Mouse (Mus musculus): ENCODE data around the gene 1110032A03Rik.
A peak's percentile ranks its signal among the peaks of the same experiment; 100 is the strongest.

1110032A03Rik gene

DNA sequence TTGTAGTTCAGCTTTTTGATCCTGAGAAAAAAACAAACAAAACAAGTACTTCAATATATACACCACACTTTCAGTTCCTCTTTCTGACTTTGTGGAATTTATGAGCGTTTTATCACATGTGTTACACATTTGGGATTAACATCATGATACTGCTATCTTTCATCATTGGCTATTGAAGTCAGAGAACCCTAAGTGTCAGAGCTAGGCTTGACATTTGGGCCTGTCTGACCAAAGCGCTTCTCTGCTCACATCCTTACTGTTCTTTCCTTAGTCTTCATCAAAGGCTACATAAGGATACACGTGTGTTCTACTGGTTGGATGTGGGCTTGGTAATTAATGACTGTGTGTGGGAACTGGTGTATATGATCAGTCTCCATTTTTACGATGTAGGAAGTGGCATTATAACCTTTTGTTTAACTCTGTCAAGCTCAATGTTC, 1.3 kb downstream of the 1110032A03Rik start:
- DNase-seq (ENCODE audit: inconsistent ontology term): no peak

DNA sequence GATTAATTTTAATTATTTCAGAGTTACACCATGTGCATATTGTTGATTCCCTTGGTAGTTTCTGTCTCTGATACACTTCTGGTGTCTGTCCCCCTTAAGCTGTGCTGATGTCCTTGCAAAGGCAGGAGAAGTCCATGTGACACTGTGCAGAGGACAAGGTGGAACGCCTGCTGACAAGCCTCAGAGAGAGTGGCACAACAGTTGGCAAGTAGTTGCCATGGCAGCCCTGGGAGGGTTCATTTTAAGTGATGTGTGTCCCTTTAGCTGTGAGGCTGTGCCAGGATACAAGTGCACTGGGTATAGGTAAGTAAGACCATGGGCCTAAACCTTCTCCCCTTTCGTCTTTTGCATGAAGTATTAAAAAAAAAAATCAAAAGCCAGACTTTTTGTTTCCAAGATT, 5.3 kb downstream of the 1110032A03Rik start:
- DNase-seq (ENCODE audit: inconsistent ontology term): no peak

DNA sequence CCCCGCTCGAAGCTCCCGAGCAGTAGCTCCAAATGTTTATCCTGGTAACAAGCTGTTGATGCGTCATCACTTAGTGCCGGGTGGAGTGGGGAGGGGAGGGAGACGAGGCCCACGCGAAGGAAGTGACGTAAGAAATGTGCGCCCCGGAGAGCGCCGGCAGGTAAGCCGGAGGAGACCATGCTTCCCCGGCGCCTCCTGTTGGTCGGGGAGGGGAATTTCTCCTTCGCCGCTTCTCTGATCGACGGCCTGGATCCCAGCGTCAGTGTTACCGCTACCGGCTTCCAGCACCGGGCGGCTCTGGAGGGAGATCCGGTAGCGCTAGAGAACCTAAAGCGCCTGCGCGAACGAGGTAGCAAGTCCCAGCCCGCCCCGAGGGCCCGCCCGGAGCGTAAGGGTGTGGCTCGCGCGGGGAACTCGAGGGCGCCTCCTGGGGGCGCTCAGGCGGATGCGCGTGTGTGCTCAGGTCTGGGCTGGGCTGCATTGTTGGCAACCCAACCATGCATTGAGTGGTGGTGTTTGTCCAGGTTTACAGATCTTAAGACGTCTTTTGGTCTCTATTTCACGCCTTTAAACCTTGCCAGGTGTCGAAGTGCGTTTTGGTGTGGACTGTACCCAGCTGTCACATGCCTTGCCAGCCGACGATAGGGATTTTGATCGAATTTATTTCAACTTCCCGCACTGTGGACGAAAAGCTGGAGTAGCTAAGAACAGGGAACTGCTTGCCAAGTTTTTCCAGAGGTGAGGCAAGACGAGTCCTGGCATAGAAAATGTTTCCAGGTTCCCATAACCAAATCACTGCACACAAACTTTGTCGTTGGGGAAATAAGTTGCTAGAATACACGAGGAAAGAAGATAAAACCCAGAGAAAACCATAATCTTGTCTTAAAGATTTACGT, 7.0 kb downstream of the 1110032A03Rik start, which contains the start of gene Fdxacb1:
TSS of gene Fdxacb1 (plus strand) at position 130 of the 896 bp plus-strand sequence.
- DNase-seq (ENCODE audit: inconsistent ontology term): peak; percentile 99

DNA sequence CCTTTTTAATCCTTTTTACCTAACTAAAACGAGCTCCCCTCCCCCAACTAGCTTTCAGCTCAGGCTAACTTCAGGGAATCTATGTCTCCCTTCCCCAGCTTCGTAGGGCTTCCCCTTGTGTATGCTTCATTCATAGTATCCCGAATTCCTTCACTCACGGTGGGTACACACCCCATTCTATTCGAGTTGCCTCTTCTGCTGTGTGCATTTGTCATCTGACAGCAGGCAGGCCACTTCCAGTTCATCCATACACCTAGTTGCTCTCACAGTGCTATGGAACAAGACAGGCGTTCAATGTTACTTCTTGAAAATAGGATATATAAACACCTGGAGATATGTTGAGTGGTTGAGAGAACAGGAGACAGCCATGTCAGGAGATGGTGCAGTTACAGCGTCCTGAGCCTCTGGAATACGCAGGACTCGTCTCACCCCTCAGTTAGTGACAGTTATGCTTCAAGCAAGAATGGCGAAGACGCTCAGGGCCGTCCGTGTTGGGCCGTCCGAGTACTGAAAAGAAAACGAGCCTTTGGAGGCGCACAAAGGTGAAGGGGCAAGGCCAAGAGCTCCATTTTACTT, 7.7 kb downstream of the 1110032A03Rik start:
- DNase-seq (ENCODE audit: inconsistent ontology term): no peak

DNA sequence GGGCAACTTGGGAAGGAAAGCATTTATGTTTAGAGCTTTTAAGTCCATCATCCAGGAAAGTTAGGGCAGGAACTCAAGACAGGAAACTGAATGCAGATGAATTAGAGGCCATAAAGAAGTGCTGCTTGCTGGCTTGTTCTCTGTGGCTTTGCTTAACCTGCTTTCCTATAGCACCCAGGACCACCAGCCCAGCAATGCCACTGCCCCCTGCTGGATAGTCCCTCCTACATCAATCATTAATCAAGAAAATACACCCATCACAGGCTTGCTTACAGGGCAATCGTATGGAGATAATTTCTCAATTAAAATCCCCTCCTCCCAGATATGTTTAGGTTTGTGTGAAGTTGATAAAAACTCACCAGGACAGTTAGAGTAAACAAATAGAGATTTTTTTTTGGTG, 12.0 kb downstream of the 1110032A03Rik start:
- no peak for DNase-seq (ENCODE audit: inconsistent ontology term)

DNA sequence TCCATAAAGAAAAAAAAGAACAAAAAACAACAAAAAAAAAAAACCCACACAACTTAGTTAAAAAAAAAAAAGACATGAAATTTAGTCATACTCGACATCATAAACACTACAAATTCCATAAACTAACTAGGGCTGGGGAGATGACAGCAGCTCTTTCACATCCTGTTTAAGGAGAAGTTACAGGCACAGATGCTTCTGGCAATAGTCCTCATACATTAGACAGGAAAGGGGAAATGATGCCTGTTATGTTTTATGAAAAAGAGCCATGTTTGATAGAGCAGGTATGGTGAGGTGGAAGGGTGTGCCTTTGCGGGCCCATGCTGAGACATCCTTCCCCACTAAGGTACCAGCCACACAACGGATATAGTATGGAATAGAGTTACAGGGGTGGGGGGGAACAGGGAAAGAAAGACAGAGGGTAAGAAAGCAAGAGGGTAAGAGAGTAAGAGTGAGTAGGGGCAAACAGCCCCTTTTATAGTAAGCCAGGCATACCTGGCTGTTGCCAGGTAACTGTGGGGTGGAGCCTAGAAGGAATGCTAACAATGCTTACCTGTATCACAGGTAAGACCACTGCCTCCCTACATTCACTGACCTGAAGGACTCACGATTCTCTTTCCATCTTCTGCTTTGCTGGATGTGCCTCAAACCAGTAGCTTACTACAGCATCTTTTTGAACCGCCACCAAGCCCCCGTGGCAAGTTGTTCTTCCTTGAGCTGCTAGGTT, 13.6 kb downstream of the 1110032A03Rik start:
- DNase-seq (ENCODE audit: inconsistent ontology term): no peak

DNA sequence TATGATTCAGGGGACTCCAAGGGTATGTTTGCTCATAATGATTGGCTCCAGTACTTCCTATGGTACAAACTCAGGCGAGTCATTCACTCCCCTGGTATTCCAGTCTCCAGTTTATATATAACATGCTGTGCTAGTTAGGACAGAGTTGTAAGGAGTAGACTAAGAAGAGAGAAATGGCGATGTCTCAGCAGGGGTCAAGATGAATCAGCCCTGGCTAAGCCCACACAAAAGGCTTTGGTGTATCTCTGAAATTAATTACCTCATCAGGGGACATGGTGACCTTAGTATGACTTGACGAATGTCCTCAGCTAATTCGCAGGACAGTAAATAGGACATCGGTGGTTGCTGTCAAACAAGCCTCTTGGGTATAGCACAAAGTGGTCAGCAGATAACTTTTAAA, 18.6 kb downstream of the 1110032A03Rik start:
- DNase-seq (ENCODE audit: inconsistent ontology term): peak; percentile 69

DNA sequence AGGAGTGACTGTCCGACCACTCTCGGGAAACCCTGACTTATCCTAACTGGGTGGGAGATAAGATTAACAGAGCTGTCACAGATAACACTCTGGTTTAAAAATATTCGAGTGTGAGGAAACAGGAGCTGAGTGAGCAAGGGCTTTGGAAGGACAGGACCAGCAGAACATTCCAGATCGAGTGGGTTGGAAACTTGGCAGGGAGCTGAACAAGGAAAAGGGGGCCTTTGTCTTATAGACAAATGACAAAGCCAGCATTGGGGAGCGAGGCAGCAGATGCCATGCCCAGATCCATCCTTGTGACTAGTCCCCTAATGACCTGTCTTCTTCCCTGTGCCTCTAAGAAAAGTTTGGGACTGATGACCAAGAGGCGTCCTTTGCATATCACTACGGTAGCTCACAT, 21.4 kb downstream of the 1110032A03Rik start:
- peak; percentile 73 for DNase-seq (ENCODE audit: inconsistent ontology term)

DNA sequence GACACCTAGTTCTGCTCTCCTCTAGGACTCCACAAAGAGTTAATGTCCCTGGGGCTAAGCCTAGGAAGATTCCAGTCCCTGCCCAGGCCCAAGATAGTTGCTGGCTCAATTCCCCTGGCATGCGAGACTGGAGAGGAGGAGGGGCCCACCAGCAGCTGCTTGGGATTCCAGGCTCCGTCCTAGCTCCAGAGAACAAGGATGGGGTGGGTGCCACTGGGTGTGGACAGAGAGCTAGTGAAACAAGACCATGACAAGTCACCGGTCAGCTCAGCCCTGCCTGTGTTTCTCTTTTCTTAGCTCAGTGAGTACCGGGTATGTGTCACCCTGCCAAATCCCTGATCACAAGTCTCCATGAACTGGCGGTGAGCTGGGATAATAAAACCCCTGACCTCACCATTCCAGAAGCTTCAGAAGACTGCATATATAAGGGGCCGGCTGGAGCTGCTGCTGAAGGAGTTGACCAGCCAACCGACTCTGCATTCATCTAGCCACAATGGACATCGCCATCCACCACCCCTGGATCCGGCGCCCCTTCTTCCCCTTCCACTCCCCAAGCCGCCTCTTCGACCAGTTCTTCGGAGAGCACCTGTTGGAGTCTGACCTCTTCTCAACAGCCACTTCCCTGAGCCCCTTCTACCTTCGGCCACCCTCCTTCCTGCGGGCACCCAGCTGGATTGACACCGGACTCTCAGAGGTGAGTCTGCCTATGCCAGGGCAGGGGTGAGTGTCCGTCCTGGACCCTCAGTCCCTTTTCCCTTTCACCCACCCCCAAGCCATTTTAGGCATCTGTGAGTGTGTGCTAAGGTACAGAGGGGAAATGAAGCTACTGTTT, 22.3 kb downstream of the 1110032A03Rik start:
- DNase-seq (ENCODE audit: inconsistent ontology term): peak; percentile 100

DNA sequence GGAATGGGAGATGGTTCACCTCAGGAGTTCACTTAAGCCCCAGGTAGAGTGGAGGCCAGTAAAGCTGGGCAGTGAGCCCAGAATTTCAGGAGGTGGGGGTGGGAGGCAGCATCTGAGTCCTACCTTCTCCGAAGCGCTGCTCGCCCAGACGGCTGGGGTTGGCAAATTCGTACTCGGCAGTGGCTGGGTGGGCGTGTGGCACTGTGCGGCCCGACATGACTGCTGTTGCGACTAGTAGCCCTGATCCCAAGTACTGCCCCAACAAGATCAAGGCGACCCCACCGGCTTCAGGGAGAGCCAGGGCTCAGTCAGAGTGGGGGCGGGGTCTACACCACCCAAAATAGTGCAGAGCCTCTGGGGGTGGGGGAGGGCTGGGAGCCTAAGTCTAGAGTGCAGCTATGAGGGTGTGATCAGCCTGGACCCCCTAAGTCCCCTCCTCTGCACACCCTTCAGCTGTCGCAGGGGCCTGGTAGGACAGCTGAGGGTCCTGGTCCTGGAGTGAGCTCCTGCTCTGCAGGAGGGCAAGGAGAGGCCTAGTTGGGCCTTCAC, 23.2 kb downstream of the 1110032A03Rik start, which contains the start of gene Hspb2:
TSS of gene Hspb2 (minus strand) at position 301 of the 549 bp plus-strand sequence.
- no peak for DNase-seq (ENCODE audit: inconsistent ontology term)

DNA sequence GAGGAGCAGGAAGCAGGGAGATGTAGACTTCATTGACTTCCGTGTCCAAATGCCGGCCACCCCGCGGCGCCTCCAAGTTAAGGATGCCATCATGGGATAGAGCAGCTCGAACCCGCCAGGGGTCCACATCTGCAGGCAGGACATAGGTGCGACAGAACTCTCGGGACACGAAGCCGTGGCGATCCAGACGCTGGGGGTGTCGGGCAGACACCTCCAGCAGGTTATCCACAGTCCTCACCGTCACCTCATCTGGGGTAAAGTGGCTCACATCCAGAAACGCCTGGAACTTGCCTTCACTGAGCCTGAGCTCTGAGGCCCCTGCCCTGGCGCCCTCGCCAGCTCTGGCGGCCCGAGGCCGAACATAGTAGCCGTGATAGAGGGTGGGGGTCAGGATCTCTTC, 24.0 kb downstream of the 1110032A03Rik start, which contains the start of gene Cryab:
TSS of gene Cryab (plus strand) at position 3 of the 400 bp plus-strand sequence.
- DNase-seq (ENCODE audit: inconsistent ontology term): no peak

DNA sequence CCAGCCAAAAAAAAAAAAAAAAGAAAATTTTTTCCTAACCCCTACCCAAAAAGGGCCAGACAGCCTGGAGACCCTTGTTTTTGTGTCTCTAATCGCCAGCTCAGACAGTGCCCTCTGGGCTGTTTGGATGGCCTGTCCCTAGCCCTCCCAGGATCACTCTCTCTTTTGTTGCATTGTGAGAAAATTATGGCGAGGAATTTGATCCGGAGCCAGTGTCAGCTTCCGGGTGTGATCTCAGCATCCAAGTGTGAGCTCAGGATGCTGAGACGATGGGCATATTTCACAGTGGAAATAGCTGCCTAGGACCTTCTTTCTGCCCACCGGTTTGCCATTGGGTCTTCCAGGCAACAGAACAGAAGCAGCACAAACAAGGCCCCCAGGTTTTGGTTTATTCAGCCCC, 24.6 kb downstream of the 1110032A03Rik start:
- peak; percentile 76 for DNase-seq (ENCODE audit: inconsistent ontology term)

DNA sequence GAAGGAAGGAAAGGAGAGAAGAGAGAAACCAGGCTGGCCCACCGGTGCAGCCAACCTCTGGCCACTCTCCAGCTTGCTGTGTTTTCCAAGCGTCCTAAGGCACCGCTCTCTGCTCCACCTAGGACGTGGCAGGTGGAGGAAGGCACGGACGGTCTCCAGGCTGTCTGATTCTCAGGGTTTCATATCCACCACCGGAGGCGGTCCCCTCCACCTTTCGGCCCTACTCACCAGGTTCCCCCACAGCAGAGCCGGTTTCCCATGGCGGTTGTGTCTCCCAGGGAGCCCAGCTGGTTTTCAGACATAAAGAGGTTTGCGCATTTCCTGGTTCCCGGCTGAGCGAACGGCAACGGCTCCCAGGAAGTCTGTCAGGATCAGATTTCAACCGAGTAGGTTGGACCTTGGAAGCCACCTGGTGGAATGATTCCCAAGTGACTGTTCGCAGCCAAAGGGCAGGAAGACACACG, 29.1 kb downstream of the 1110032A03Rik start, which contains the start of gene 2310030G06Rik:
TSS of gene 2310030G06Rik (minus strand) at position 323 of the 464 bp plus-strand sequence.
- no peak for DNase-seq (ENCODE audit: inconsistent ontology term)

DNA sequence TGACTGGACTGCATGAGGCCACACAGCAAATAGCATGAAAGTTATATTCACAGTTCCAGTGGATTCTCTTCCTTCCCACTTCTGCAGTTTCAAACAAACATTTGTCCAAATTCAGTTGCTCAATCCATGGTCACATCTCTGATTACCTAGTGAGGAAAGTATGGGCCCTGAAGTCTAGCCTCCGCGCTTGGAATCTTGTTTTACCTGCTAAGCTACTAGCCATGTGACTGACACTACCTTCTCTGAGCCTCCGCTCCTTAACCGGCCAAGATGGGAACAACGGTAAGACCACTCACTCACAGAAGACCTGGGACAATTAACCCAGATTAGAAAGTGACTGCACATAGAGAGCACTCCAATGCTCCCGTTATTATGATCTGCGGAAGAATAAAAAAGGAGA, 29.5 kb downstream of the 1110032A03Rik start:
- no peak for DNase-seq (ENCODE audit: inconsistent ontology term)

DNA sequence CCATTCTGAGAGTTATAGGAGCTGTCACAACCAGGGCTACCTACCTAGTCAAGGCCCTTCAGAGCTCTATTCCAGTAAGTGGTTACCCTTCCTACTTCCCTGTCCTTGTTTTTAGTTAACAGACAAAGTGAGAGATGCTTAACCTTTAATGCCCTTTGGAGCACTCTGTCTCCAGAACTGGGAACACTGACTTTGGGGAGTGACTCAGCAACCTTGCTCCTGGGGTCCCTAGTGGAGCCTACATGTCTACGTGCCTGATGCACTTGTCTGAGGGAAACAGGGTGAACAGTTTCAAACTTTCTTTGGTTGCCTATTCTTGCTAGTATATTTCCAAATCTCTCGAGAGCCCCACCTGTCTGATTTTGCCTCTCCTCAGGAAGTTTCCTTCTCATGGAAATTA, 32.6 kb downstream of the 1110032A03Rik start:
- no peak for DNase-seq (ENCODE audit: inconsistent ontology term)

DNA sequence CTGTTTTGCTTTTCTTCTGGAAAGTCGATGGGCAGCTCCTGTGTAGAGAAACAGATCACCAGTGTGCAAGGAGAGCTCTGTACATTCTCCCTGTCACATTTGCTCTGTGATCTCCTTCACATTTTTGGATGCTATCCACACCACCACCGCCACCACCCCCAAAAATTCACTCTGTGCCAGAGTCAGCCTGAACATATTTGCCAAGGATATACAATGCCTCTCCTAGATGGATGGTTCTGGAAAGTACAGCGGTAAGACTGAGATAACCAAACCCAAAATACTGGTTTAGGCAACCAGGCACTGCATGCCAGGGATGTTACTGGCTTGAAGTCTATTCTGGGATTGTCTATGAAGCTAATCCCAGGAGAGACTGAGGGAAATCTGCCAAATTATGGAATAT, 33.1 kb downstream of the 1110032A03Rik start:
- no peak for DNase-seq (ENCODE audit: inconsistent ontology term)

DNA sequence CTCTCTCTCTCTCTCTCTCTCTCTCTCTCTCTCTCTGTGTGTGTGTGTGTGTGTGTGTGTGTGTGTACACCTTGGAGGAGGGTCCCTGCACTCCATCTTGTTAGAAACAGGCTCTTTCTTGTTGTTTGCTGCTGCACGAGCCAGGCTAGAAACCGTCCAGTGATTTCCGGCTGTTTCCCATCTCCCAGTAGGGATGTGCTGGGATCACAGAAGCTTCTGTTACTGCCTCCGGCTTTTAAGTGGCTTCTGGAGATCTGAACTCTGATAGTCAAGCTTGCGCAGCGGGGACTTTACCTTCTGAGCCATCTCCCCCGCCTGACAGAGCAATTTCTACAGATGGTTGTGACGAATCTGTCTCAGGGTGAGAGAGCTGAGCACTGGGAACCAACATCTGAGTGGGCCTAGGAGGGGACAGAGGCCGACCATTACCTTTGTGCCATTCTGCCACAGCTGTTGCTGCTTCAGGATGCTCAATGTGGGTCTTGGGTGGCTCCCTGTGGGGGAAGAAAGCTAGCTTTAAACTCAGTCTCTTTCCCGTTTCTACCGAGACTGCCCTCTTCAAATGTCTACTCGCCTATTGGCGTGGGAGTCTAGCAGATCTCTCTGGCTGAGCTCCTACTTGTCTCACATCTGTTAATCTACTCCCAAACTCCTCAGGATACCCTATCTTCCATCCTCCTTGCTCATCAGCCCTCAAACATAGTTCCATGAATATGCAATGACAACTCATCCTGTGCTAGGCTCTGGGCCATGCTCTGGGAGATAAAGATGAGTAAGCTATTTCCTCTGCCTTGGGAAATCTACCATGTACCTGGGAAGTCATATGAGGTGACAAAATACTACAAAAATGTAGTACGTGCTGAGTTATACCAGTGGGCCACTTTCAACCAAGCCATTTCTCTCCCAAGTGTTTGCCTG, 34.2 kb downstream of the 1110032A03Rik start:
- DNase-seq (ENCODE audit: inconsistent ontology term): no peak

DNA sequence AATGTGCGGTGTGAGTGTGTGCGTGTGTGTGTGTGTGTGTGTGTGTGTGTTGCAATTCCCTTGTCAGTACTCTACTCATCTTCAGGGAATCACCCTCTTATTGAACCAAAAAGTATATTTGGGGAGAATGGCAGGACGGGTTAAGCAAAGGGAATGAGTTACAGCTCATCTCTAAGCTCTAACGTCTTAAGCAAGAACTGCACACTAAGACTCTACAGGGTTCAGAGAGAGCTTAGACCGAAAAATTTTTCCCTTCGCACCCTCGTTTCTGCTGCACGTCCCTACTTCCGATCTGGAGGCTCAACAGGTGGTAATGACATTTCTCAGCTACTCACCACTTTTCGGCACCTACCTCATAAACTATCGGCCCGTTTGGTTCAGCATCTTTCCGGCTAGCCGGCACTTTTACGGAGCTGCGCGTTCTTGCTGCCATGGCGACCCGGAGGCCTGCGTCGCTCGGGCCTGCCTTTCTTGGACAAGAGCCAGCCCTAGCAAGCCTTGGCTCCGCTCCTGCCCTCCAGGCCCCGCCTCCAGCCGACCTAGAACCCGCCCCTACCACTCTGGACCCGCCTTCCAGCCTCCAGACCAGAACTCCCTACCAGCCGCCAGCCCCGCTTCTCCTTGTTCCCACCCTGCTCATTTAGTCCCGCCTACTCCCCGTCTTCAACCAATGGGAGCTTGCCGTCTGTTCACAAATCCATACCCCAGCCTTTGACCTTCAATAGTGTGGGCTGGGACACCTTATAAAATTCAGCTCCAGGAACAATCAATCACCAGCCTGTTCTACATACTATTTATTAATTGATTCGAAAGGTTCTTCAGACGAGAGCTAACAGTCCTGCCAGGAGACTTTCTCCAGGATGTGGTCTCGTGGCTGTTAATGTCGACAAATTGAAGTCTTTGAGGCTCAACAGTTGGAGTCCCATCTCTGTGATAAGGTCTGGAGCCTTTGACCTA, 36.1 kb downstream of the 1110032A03Rik start, which contains the start of gene Dixdc1:
TSS of gene Dixdc1 (minus strand) at position 604 of the 957 bp plus-strand sequence.
- peak; percentile 93 for DNase-seq (ENCODE audit: inconsistent ontology term)
